Mouse (Mus musculus): ENCODE results near the gene Stat3. TPM values are rescaled to one million over a fixed set of nuclear protein-coding genes. Genes with fewer than 3 reads are reported as not detected.
A peak's percentile ranks its signal among the peaks of the same experiment; 100 is the strongest.

Stat3 gene
- total and polyA plus RNA-seq, 3 experiments, result 63.5 to 81.1 (median 69.3) TPM

- Histone ChIP-seq H3K4me3 (ENCODE audit: low read depth, low read length) (no peak overlapping the region), H3K9me3 (replicated peaks) (no peaks in the 10 kb centered on the region), H3K36me3 (replicated peaks) (peaks cover 3% of the 10 kb centered on the region), H3K27me3 (ENCODE audit: insufficient read depth, low read length) (peaks cover 59% of the 10 kb centered on the region), H3K4me1 (ENCODE audit: insufficient read depth, low read depth, low read length) (peaks cover 64% of the 10 kb centered on the region)
- ATAC-seq (ENCODE audit: extremely low read depth, insufficient number of reproducible peaks, low FRiP score, poor library complexity, severe bottlenecking) (no peak), DNase-seq (ENCODE audit: low spot score) (no peak)
- TF ChIP-seq TAL1 (conservative IDR thresholded peaks at IDR 0.05; ENCODE audit: low read depth, low read length), result no peak
- TF ChIP-seq GATA2 (IDR thresholded peaks at IDR 0.05; ENCODE audit: borderline replicate concordance, low read depth, low read length), result no peak
- TF ChIP-seq POLR2AphosphoS5 (IDR thresholded peaks at IDR 0.05; ENCODE audit: insufficient replicate concordance, low read depth, low read length), result no peak
- TF ChIP-seq CTCF (IDR thresholded peaks at IDR 0.05; ENCODE audit: low read depth, low read length), result no peak
- no peak for TF ChIP-seq GATA1 (IDR thresholded peaks at IDR 0.05; ENCODE audit: borderline replicate concordance, low read length)
These were observed 28.0 kb upstream of the Stat3 start for GRCm38 (mm10) chr11:100967376-100967775.

GRCm38 (mm10) chr11:100965760-100966159 lies 26.4 kb upstream of the Stat3 start:
- no peak for DNase-seq (ENCODE audit: low spot score)
- H3K9me3 ChIP-seq (replicated peaks), result no peaks in the 10 kb centered on the region
- TF ChIP-seq GATA2 (IDR thresholded peaks at IDR 0.05; ENCODE audit: borderline replicate concordance, low read depth, low read length) (no peak), POLR2AphosphoS5 (IDR thresholded peaks at IDR 0.05; ENCODE audit: insufficient replicate concordance, low read depth, low read length) (no peak), CTCF (IDR thresholded peaks at IDR 0.05; ENCODE audit: low read depth, low read length) (no peak), GATA1 (IDR thresholded peaks at IDR 0.05; ENCODE audit: borderline replicate concordance, low read length) (no peak), TAL1 (conservative IDR thresholded peaks at IDR 0.05; ENCODE audit: low read depth, low read length) (no peak)
- peaks cover 70% of the 10 kb centered on the region for H3K4me1 ChIP-seq (ENCODE audit: insufficient read depth, low read depth, low read length)
- H3K4me3 ChIP-seq (ENCODE audit: low read depth, low read length), result no peak overlapping the region
- H3K27me3 ChIP-seq (ENCODE audit: insufficient read depth, low read length), result peaks cover 47% of the 10 kb centered on the region
- ATAC-seq (ENCODE audit: extremely low read depth, insufficient number of reproducible peaks, low FRiP score, poor library complexity, severe bottlenecking), result no peak
- H3K36me3 ChIP-seq (replicated peaks), result peaks cover 3% of the 10 kb centered on the region

- H3K9me3 ChIP-seq (replicated peaks), result no peaks in the 10 kb centered on the region
- ATAC-seq (ENCODE audit: extremely low read depth, insufficient number of reproducible peaks, low FRiP score, poor library complexity, severe bottlenecking) (no peak), DNase-seq (ENCODE audit: low spot score) (no peak)
- TF ChIP-seq TAL1 (conservative IDR thresholded peaks at IDR 0.05; ENCODE audit: low read depth, low read length), result no peak
- no peak overlapping the region for H3K4me3 ChIP-seq (ENCODE audit: low read depth, low read length)
- H3K4me1 ChIP-seq (ENCODE audit: insufficient read depth, low read depth, low read length), result peaks cover 70% of the 10 kb centered on the region
- H3K36me3 ChIP-seq (replicated peaks), result peaks cover 3% of the 10 kb centered on the region
- H3K27me3 ChIP-seq (ENCODE audit: insufficient read depth, low read length), result peaks cover 39% of the 10 kb centered on the region
These were observed 25.7 kb upstream of the Stat3 start for GRCm38 (mm10) chr11:100964901-100965542.

- H3K36me3 ChIP-seq (replicated peaks), result peaks cover 5% of the 10 kb centered on the region
- TF ChIP-seq CTCF (IDR thresholded peaks at IDR 0.05; ENCODE audit: low read depth, low read length) (no peak), TAL1 (conservative IDR thresholded peaks at IDR 0.05; ENCODE audit: low read depth, low read length) (no peak), POLR2AphosphoS5 (IDR thresholded peaks at IDR 0.05; ENCODE audit: insufficient replicate concordance, low read depth, low read length) (no peak), GATA2 (IDR thresholded peaks at IDR 0.05; ENCODE audit: borderline replicate concordance, low read depth, low read length) (no peak), GATA1 (IDR thresholded peaks at IDR 0.05; ENCODE audit: borderline replicate concordance, low read length) (no peak)
- ATAC-seq (ENCODE audit: extremely low read depth, insufficient number of reproducible peaks, low FRiP score, poor library complexity, severe bottlenecking), result no peak
- peaks cover 69% of the 10 kb centered on the region for H3K4me1 ChIP-seq (ENCODE audit: insufficient read depth, low read depth, low read length)
- no peak for DNase-seq (ENCODE audit: low spot score)
- no peaks in the 10 kb centered on the region for H3K9me3 ChIP-seq (replicated peaks)
- H3K4me3 ChIP-seq (ENCODE audit: low read depth, low read length), result no peak overlapping the region
- H3K27me3 ChIP-seq (ENCODE audit: insufficient read depth, low read length), result peaks cover 31% of the 10 kb centered on the region
These were observed 24.8 kb upstream of the Stat3 start for GRCm38 (mm10) chr11:100964180-100964579.

- H3K4me3 ChIP-seq (ENCODE audit: low read depth, low read length), result peak overlapping the region; percentile 11; the same call in 1 of the 2 replicates
- ATAC-seq (ENCODE audit: extremely low read depth, insufficient number of reproducible peaks, low FRiP score, poor library complexity, severe bottlenecking) (no peak), DNase-seq (ENCODE audit: low spot score) (no peak)
- TF ChIP-seq GATA2 (IDR thresholded peaks at IDR 0.05; ENCODE audit: borderline replicate concordance, low read depth, low read length) (no peak), POLR2AphosphoS5 (IDR thresholded peaks at IDR 0.05; ENCODE audit: insufficient replicate concordance, low read depth, low read length) (no peak), CTCF (IDR thresholded peaks at IDR 0.05; ENCODE audit: low read depth, low read length) (no peak)
- peaks cover 26% of the 10 kb centered on the region for H3K27me3 ChIP-seq (ENCODE audit: insufficient read depth, low read length)
- H3K36me3 ChIP-seq (replicated peaks), result peaks cover 10% of the 10 kb centered on the region
- H3K9me3 ChIP-seq (replicated peaks), result peaks cover under 1% of the 10 kb centered on the region; the same call in 1 of the 2 replicates
- H3K4me1 ChIP-seq (ENCODE audit: insufficient read depth, low read depth, low read length), result peaks cover 69% of the 10 kb centered on the region
These were observed 24.3 kb upstream of the Stat3 start for GRCm38 (mm10) chr11:100963647-100964046.

GRCm38 (mm10) chr11:100962371-100962911 lies 23.1 kb upstream of the Stat3 start:
- no peak for ATAC-seq (ENCODE audit: extremely low read depth, insufficient number of reproducible peaks, low FRiP score, poor library complexity, severe bottlenecking)
- TF ChIP-seq CTCF (IDR thresholded peaks at IDR 0.05; ENCODE audit: low read depth, low read length) (no peak), TAL1 (conservative IDR thresholded peaks at IDR 0.05; ENCODE audit: low read depth, low read length) (no peak), GATA2 (IDR thresholded peaks at IDR 0.05; ENCODE audit: borderline replicate concordance, low read depth, low read length) (no peak), GATA1 (IDR thresholded peaks at IDR 0.05; ENCODE audit: borderline replicate concordance, low read length) (no peak), POLR2AphosphoS5 (IDR thresholded peaks at IDR 0.05; ENCODE audit: insufficient replicate concordance, low read depth, low read length) (no peak)
- Histone ChIP-seq H3K9me3 (replicated peaks) (peaks cover 2% of the 10 kb centered on the region; the same call in 1 of the 2 replicates), H3K27me3 (ENCODE audit: insufficient read depth, low read length) (peaks cover 18% of the 10 kb centered on the region), H3K36me3 (replicated peaks) (peaks cover 21% of the 10 kb centered on the region), H3K4me3 (ENCODE audit: low read depth, low read length) (no peak overlapping the region; the same call in 1 of the 2 replicates), H3K4me1 (ENCODE audit: insufficient read depth, low read depth, low read length) (peaks cover 77% of the 10 kb centered on the region)
- no peak for DNase-seq (ENCODE audit: low spot score)

All from G1E (cell line).